Mouse (Mus musculus) cerebellum, postnatal 36 days (tissue): Measurements from ENCODE around the gene Pknox2.

Source experiments
- DNase-seq, 2 experiments: peaks; one replicate each; pipeline ENCODE4 v3.0.0; 2021 to 2022; ENCODE audit warnings: mixed read lengths in 2 of 2

Pknox2 gene

DNA sequence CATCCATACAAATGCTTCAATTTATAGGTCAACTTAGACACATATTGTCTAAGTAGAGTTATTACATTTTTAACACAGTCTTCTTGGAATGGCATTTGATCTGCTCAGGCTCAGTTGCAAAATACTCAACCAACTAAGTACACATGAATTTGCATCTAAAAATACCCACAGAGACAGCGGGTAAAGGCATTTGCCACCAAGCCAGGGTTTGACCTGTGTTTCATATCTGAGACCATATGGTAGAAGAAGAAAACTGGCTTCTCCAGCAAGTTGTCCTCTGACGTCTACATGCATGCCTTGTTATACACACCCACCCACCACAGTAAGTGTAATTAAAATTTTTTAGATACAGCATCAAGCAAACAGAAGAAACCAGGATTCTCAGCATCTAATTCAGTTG lies 273.4 kb downstream of the Pknox2 start:
- no peak for DNase-seq

DNA sequence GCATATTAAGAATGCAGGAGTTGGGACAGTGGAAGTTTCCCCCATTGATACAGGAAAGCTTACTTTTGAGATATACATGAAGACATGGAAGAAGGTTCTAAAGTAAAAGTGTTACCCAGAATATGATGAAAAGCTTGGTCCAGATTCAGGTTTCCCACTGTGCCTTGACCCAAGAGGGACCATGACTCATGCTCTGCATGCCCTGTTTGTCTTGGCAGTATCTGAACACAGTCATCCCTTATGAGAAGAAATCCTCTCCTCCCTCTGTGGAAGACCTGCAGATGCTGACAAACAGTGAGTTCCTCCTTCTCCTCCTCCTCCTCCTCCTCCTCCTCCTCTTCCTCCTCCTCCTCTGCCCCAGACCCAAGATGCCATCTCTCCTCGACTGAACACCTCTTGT lies 276.9 kb downstream of the Pknox2 start:
- peak; percentile 45 to 66 for DNase-seq

DNA sequence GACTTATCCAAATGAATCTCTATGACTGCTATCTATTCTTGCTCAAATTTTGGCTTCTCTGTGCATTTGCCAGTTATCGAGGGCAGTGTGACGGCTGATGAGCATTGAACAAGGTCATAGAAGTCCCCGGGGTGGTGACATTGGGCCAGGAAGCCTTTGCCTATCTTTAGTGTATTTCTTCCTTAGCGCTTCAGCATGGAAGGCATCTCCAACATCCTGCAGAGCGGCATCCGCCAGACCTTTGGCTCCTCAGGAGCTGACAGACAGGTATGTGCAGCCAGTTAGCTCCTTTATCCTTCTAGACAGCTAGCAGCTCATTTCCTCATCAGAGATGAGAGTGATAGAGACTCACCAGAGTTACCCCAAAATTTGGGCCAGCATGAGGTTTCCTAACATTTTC lies 278.5 kb downstream of the Pknox2 start:
- DNase-seq: no peak

DNA sequence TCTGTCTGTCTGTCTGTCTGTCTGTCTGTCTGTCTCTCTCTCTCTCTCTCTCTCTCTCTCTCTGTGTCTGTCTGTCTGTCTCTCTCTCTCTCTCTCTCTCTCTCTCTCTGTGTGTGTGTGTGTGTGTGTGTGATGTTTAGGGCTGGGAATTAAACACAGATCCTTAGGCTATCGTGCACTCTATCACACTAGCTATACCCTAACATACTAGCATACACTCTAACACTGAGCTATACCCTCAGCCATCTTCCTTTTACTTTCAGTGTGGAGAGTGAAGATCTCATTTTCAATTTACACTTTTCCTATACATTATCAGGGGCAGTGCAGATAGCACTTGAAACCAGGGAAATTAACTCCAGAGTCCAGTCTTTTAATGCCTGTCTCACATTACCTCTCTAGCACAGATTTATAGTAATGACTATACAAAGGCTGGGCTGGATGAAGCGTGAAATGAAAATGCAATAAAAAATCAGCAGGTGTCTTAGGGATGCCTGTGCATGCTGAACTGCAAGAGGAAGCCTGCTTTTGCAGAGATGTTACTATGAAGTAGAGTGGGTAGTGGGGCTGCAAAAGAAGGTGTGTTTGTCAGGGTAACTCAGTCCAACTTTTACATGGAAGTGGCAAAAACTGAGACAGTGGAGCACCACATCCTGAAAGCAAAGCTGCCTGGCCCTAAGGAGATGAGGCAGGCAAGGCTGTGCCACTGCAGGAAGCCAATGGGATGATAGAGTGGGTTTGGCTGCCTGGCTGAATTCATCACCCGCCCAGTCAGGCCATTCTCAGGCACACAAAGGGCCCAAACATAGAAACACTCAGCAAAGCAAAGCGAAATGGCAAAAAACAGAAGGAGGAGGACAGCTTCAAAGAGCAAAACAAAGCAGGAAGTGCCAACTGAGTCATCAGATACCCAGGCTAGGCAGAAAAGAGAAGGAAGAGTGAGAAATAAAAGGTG lies 282.1 kb downstream of the Pknox2 start:
- no peak for DNase-seq

DNA sequence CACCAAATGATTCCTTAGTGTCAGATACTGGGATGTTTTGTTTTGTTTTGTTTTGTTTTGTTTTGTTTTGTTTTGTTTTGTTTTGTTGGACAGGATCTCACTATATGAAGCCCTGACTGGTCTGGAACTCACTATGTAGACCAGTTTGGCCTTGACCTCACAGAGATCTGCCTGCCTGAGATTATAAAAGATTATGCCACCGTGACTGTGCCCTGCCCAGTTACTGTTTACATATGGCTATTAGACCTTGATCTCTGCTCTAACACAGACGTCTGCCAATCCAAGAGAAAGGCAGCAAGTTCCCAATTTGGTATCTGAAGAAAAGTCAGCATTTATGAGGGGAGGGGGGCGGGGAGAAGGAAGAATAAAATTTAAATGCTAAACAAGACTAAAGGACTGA lies 283.5 kb downstream of the Pknox2 start:
- DNase-seq: no peak

DNA sequence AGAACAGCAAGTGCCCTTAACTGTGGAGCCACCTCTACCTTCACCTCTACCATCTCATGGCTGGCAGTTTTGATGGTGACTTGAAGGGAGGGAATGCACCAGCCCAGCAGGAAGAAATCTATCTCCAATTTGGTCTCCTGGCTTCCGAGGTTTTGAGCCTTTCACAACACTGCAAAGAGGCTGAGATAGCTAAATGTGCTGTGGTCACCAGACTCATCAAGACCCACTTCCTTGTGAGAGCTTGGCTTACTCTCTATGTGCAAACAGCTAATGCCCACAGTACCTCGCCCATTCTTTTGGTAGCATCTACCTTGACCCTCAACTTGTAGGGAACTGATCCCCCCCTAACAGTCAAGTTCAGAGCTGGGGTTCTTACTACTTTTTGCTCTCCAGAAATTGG lies 284.6 kb downstream of the Pknox2 start:
- DNase-seq: no peak

DNA sequence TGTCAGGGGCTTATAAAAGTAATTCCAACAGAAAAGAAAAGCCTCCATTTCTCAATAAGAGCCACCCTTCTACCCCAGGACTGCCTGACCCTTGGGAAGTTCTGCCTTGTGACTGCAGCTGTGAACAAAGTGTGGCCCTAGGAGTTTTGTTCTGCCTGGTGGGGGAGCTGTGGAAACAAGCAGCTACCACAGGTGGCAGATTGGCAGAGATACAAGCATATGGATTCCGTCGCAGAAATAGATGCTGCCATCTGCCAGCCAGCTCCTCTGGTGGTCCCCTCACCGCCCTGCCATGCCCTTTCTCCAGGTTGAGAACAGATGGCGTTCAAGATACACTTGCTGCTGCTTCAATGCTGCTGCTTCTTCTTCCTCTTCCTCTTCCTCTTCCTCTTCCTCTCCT lies 288.5 kb downstream of the Pknox2 start:
- peak; percentile 88 to 91 for DNase-seq

DNA sequence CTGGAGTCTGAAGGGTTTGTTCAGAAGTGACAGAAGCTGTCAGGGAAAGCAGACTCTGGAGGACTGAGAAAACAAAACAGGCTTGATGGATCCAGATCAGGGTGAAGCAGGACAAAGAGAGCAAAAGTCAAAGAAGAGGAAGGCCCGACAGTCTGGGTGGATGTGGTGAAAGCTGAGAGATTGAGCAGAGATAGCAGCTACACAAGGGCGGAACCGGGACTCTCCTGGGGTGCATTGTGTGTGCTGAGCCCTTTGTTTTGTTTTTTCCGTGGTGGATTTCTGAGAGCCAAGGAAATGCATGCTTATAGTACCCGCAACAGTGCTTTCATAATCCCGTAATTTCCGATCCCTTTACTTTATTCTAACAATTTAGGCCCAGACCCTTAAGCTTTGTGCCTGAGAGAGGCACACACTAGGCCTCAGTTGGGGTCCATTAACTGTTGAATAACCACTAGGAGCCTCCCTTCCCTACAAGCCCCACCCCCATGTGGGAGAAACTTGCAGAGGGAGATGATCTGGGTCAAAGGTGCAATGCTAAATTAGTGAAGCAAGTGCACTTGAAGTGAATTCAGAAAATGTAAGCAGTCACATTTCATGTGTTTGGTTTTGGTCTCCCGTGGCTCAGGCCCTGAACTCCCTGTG lies 289.6 kb downstream of the Pknox2 start:
- no peak for DNase-seq

DNA sequence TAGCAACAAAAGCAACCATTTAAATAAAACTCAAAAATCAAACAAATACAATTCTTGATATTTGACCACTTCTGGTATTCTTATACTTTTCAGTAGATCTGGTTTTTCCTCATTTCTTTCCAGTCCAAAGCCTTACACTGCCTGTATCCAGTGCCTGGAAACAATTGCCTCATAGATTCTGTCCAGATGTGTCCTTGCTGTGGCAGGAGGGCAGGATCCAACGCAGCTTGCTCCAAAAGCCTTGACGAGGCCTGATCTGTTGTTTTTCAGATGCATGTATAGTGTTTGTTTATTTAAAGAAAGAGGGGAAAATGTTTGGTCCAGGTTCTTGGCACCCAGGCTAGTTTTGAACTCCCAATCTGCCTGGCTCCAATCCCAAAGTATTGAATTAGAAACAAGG lies 290.9 kb downstream of the Pknox2 start:
- DNase-seq: no peak

DNA sequence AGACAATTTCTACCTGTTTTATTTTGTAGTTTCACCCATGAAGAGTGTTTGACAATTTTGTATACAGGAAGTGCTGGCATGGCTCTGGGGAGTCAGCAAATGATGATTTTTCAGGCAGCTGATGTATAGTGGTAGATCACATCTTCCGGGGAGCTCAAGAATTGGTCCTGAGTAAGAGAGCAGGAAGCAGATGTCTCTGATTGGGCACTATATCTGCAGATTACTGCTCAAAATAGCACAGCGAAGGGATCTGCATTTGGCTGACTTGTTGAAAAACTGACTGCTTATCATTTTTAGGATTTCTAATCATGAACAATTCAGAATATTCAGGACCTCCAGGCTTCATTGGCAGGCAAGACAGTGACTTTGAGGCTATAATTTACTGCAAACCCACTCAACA lies 295.0 kb downstream of the Pknox2 start:
- DNase-seq: no peak

DNA sequence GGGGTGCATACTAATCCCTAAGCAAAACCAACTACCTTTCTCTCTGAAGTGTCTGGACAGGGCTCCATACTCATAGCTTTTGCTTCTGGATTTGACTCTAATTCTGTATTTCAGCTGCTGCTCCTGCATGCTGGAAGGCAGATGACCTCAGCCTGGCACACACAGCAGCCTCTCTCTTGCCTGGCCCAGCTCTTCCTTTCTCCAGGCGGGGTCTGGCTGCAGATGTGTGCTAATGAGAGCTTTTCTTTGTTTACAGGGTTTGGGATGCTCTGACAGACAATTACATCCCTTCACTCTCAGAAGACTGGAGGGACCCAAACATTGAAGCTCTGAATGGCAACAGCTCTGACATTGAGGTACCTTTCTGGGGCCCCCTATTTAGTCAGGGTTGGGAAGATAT lies 297.1 kb downstream of the Pknox2 start:
- no peak for DNase-seq

DNA sequence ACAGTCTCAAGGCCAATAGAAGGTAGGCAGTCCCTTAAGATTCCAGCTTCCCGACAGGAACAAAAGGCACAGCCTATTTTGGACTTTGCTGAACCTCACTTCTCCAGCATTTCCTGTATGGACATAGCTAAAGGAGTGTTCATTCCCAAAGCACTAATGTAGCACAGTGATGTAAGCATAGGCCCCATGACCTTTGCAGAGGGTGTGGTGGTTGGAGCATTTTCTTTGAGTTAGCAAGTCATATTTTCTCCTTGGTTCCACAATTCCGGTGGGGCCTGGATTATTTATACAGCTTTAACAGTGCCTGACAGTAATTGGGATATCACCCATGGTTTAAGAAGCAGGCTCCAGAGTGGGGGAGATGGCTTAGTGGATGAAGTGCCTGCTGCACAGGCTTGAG lies 298.5 kb downstream of the Pknox2 start:
- DNase-seq: no peak

DNA sequence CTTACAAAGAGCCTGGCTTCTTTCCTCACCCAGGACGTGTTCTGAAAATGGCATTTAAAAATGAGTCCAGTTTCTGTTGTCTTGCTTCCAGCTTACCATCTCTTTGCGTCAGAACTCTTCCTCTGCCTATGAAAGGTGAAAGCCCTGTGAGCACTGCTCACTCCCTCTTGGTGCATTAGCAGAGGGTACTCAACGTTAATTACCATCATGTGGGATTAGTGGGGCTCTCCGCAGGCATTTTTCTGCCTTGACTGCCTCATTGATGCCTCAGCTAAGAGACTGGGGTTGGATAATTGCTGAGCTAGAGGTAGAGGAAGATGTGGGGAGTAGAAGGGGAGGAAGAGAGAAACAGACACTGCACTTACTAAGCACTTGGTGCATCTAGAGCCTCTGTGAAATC lies 300.9 kb downstream of the Pknox2 start:
- DNase-seq: no peak
